Mouse (Mus musculus) induced T-regulatory cell, adult 2 months (primary cell): Measurements from ENCODE around the gene Ptprj.
"Not testable (repeated sequence)": the region's sequence is repeated elsewhere in the genome, so short reads cannot be mapped to it uniquely, and the experiment has no call there.

ENCODE experiments used
- DNase-seq: peaks from one replicate; pipeline ENCODE4 v3.0.0-alpha.2; 2012; ENCODE audit warnings: low read depth

Ptprj gene

DNA sequence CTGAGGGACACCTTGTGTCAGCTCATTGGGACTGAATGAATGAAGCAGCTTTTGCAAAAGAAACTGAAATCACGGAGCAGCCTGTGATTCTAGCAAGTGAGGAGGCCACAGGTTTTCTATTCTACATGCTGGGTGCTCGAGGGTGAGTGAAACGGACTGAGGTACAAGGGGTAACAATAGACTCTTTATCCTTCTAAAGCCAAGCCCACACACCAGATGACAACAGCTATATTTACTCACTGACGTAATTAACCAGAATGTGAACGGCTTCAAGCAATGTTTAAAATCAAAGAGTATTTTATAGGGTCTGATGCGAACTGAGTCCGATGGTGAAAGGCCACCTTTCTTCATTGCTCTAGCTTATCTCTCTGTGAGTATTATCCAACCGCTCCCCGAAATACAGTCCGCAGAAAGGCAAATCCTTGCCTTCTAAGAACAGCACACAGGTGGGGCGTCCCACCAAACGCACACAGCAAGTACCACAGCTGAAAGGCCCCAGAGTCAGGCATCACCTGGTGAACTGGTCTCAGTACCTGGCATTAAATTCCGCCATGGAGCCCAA is 99.6 kb downstream of the Ptprj start:
- DNase-seq, result no peak

DNA sequence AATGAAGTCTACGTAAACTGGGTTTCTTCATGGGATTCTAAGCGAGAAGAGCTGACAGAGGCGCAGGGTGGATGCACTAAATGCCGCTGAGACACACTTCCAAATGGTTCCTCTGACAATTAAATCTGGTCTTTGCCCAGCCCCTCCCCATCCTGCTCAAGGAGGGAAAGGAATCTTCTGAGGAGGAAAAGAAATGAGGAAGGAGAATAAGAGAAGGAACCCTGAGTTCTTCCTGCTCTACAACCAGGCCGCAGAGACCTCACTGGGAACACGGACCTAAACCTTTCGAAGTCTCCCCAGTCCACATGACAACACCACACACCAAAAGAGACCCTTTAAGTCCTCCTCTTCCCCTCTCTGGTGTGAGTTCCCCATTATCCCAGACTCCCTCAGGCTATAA is 101.9 kb downstream of the Ptprj start:
- no peak for DNase-seq

DNA sequence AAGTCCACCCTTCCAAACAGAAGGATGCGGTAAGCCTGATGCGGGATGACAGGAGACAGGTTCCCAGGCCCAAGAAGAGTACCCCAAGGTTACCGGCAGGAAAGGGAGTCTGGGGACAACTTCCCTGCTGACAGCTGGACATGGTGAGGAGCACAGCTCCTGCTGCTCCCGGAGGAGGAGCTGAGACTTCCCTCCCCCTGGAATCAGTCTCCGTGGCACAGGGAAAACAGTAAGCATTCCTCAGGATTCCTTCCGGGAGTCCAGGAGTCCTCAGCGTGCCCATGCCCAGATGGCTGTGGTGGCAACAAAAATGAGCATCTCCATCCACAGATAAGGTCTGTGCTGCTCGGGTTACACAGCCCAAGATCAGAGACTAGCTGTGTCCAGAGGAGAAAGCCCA is 102.8 kb downstream of the Ptprj start:
- DNase-seq, result no peak

DNA sequence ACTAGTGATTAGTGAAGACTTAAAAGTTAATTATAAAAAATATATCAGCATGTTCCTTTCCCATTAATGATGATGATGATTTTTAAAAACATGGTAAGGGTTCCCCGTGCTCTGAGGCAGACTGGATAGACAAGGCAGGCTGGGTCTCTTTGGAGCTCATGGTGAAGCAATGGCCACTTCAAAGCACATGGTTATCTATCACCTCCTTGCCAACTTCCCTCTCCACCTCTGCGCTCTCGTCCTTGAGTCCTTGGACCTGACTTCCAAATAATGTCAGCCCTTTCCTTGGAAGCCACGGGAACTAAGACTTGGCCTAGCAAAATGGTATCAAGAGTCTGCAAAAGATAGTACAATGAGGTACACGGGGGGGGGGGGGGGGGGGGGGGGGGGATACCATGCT is 103.7 kb downstream of the Ptprj start:
- DNase-seq, result no peak

DNA sequence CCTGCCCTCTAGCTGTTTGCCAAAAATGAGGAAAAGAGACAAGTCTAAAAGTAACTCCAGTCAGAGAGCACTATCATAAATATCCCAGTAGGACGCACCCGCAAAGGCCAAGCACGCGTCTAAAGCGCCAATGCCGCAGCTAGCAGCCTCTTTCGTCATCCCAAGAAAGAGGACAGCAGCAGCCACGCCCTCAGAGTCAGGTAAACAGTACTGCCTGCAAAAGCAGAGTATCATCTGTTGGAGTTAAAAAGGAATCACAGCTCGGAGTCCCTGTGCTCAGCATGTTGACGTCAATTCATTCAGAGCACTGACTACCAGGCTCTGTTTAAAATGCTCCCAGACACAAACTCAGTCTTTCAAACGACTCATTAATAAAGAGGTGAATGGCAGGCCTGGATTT is 104.1 kb downstream of the Ptprj start:
- DNase-seq, result no peak

DNA sequence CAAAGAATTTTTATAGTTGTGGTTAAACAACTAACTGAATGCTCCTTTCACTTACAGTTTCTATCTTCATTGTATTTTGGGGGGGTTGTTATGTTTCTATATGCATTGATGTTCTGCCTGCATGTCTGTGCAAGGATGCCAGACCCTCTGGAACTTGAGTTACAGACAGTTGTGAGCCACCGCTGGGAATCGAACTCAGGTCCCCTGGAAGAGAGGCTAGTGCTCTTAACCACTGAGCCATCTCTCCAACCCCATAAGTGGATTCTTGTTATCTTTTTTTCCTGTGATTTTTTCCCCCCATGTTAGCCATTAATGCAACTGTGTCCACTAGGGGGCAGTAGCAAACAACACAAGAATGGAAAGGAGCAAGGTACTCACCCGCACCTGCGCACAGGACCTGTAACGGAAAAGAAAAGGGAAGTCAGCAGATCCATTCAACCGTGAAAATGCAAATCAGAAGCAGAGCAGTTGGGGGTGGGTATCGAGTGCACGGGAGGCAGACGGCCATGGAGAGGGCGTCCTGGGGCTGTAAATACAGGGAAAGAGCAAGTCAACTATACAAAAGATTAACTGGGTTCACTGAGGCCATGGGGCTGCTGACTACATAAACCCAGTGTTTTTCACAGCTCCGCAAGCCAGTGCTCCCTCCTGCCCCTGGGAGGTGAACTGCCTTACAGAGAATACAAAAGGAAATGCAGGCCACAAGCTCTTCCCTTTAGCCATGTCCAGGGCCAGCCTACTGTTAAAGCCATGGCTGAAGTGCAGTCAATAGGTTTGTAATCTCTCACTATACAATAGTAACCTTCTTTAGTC is 105.6 kb downstream of the Ptprj start:
- DNase-seq, result peak; percentile 97

DNA sequence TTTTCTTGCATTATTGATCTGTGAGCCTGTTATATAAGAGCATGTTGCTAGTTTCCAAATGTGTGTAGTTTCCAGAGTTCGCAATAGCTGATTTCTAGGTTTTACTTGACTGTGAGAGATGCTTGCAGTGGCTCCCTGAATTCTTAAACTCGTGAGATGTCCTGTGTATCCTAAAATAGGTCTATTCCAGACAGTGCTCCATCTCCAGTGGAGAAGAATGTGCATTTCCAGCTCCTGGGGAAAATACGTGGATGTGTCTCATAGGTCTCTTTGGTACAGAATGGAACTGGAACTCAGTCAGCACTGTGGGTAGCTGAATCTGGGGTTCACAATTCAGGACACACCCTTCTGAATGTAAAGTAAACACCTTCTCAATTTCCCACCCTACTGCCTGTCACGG is 107.7 kb downstream of the Ptprj start:
- no peak for DNase-seq

DNA sequence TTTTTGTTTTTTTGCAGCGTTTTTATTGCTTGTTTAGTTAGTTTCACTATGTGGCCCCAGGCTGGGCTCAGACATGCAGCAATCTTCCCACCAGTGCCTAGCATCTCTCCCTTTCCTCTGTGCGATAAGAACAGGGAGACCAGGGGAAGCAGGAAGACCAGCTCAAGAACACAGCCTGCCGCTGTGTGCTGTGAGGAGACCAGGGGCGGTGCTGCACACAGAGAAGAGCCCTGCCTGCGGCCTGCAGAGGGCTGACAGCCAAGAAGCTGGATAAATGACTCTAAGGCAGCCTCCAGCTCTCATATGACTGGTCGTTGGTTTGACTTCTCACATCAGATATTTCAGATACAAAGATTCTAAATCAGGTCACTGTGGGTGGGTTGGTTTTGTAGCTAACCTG is 110.3 kb downstream of the Ptprj start:
- DNase-seq, result no peak

DNA sequence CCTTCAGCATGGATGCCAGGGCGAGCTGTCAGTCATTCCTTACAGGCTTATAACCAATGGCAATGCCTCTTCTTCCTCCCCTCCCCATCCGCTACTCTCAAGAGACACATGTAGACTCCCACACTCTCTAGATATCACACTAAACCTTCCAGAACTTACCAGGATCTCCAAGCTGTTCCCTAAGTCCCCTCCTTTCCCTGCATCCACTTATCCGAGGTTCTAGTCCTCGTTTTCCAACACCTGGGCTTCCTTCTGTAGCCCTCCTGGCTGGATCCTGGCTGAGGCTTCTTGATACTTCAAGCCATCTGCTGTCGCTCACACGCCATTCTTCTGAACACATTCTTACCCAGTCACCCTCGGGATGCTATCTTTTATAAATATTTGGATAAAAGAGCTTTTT is 114.0 kb downstream of the Ptprj start:
- no peak for DNase-seq

DNA sequence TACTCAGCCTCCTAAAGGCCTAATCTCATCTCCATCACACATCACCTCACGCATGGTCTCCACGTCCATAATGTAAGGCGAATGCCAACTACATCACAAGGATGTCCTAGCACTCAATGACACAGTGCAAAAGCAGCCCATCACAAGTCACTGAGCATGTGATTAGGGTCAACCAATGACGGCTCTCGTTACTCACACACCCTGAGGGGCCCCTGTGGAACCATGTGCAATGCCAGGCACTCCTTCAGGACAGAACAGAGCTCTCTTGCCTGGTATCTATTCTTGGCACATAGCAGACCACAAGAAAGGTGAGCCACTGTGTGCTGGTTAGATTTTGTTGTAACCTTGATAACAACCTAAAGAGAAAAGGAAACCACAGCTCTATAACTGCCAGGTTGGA is 116.7 kb downstream of the Ptprj start:
- DNase-seq, result no peak

DNA sequence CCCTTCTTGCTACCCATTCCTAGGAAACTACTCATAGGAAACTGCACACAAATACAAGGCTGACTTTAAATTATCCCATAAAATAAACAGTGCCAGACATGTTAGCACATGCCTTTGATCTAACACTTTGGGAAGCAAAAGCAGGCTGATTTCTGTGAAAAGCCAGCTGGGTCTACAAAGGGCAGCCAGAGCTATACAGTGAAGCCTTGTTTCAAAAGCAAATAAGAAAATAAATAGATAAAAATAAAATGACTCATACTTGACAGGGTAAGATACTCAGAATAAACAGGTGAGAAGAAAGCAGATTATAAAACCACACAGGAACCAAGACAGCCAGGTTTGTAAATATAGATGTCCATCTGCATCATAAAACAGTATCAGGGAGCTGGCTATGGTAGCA is 118.2 kb downstream of the Ptprj start:
- DNase-seq, result no peak

DNA sequence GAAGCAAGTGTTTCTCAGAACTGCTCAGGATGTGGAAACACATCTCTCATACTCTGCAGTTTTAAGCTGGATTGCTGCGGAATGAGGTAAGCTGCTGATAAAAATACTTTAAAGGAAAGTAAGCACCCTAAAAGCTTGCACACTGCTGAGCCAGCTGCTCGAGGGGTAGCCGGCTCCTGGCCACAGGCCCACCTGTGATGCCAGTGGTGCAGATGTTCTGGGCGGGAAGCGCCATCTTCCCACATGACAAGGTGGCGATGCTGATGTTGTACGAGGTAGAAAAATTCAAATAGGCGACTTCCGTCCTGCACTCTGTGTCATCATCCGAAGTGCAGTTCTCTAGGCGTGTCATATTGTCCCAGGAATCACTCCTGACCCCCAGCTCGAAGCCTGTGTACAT is 122.5 kb downstream of the Ptprj start:
- no peak for DNase-seq

DNA sequence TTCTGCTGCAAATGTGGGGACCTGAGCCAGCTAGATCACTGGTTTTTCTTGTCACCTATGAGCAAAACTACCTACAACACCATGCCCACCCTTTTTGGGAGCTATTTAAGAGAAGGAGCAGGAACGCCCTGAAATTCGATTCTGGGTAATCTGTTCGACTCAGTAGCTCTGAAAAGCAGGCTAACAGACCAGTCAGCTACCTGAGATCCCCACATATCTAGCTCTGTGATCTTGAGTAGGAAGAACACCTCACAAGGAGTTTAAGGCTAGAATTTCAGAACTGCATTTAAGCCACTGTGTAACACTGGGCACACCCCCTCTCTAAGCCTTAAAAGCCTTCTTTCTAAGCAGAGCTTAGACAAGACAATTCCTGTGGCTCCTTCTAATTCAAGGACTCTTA is 128.1 kb downstream of the Ptprj start:
- DNase-seq, result no peak

DNA sequence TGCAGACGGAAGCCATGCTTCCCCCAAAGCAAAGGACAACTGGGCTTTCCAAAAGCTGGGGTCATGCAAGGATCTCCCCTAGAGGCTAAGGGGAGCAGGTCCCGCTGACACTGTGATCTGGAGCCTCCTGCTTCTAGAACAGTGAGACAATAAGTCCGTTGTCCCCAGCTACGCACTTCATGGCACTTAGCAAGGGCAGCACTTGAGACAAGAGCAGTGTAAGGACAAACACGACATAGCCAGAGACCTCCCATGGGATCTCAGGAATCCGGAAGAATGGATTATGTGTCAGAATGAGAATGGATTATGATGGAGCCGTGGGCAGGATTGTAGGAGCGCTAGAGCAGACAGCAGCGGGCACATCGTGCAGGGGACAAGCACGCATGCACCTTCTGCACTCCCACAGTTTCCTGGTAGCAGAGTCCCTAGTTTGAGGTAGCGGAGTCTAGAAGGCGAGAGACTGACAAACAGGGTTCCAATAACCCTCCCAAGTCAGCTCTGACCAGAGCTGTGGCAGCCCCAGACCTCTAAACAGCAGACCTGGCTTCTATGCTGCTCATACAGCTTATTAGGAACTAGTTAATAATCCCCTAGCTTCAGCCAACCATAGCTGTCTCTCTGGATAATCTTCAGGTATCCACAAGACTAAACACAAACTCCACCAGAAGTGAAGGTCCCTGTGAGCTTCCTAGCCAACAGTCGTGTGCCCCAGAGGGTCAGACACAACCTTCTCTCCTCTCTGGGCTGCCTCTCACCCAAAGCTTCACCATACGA is 131.3 kb downstream of the Ptprj start:
- DNase-seq, result no peak

DNA sequence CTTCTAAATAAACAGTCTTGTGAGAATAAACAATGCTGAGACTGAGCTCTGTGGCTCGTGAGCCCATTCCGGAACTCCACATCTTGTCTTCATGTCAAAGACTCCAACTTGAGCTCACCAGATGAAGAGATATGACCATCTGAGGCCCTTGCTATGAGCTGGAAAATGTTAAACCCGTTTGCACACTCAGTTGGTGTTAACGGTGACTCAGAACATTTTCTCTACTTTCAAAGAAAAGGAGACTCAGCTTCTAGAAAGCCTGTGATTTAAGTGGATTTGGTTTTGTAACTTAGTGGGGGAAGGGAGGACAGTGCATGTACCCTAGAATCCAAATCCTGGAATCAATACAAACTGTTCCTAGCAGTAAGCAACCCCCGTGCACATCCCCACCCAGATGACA is 136.6 kb downstream of the Ptprj start:
- DNase-seq, result no peak

DNA sequence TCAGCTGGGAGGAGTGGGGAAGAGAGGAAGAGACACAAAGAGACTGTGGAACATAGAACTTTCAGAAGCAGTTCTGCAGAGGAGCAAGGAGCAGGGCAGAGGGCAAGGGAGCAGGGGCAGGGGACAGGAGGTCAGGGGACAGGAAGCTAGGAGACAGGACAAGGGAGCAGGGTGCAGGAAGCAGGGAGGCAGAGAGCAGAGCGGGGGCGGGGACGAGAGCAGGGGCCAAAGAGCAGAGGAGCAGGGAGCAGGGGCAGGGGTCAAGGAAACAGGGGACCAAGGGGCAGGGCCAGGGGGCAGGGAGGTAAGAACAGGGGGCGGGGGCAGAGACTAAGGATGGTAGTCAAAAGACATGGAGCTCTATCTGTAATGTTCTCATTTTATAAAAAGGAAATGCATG is 138.6 kb downstream of the Ptprj start:
- DNase-seq, result not testable (repeated sequence)

DNA sequence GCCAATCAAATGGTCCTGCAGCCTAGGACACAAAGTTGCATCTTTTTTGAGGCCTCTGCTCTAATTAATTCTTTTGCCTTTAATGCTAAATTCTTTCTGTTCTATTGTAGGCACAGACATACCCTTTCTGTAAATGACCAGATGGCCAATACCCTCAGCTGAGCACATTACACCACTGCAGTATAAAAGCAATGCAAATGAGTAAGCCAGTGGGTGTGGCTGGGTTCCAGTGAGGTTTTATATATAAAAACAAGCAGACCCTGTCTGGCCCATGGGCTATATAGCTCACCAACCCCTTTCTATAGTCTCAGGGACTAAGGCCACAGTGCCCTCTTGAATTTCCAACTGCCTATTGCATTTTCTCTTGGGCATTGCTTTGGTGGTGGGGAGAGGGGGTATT is 140.3 kb downstream of the Ptprj start:
- not testable (repeated sequence) for DNase-seq

DNA sequence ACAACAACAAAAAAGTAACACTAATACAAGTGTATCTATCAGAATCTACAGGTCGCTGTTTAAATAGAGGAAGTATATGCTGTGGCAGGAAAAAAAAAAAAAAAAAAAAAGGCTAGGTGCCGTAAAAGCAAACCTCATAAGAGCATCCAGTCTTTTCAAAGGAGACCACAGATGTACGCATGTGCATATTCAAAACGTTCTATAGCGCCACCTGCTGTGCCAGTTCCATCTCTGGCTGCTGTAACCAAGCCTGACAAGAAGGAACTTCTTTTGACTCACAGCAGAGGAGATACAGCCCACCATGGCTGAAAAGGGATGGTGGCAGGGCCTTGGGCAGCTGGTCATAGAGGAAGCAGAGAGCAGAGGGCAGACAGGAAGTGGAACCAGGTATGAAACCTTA is 143.0 kb downstream of the Ptprj start:
- not testable (repeated sequence) for DNase-seq

DNA sequence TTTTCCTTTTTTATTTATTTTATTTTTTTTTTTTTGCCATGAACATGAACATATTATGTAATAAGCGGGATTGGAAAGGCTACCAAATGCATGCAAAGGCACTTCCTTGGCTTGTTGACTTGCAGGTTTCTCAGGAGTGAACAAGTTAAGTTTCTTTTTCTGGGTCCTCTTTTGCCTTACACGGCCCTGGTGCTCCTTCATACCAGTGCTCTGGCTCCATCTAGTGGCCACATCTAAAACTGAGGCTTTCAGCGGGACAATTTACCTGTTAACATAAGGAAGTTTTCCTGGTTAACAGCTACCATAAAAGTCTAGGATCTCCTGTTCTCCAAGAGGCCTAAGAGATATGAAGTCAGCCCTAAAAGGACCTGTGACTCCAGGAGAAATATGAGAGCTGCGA is 150.7 kb downstream of the Ptprj start:
- DNase-seq, result not testable (repeated sequence)

DNA sequence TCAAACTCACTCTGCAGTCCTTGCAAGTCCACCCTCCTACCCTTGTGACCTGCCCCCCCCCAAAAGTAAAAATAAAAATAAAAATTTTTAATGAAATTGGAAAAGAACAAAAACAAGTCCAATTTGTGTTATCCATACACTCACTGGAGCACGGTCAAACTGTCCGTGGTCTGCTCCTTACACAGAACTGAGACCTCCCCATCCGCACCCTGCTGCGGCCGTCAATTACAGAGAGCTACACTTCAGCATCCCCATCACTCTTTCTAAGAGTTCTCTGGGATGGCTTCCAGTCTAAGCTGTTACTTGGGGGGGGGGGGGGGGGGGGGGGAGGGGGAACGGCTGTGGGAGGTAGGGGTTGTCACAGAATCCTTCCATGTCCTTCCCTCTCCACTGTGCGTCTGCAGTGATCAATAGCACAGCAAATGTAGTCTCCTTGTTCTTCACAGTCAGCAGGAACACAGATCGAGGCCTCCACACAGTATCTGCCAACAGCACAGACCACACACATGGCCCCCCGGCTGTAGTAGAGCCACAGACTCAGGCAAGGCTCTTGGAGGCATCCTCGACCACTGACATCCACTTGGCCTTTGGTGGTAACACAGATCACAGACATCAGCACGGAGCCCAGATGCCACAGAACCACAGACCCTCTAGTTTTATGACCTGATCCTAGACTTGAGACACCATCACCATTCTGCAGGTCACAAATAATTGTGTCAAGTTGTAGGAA is 151.3 kb downstream of the Ptprj start:
- DNase-seq, result not testable (repeated sequence)

DNA sequence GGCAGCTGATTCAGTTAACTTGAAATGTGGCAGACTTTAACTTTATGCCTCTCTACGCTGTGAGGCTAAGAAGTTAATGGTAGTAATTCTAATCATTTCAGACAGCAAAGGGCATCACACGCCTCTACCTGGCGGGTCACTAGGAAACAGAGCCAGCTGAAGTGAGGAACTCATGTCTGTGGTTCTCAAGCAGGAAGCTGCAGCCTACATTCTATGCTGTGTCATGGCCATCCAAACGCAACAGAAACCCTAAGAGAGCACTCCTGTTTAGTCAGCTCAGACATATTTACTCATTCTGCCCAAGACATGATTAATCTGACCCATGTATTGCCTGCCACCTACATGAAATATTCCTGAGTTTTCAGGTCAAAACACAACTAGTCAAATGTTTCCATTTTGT is 155.5 kb downstream of the Ptprj start:
- not testable (repeated sequence) for DNase-seq

DNA sequence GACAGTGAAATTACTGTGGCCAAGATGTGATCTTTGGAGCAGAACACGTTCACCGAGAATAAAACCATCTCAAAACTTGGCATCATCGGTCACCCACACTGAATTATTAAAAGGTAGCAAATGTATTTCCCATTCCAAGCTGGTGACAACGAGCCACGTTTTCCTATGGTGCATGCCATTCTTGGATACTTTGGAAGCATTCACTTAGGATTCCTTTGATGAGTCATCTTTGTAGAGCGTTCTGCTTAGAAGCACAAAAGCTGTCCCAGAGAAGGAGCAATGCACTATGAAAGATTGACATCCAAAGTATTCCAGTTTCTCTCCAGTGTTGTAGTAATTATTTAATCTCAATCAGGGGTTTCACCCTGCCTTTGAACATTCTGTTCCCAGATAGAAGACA is 158.2 kb downstream of the Ptprj start:
- DNase-seq, result not testable (repeated sequence)
